Mouse (Mus musculus) spleen, adult 2 months (tissue): ENCODE data around the gene Tanc1. TPM values are rescaled to one million over a fixed set of nuclear protein-coding genes. Genes with fewer than 3 reads are reported as not detected.

Source experiments
- DNase-seq, 2 experiments: peaks; one replicate each; pipeline versions ENCODE4 v3.0.0 to v3.0.0-alpha.2; 2012 to 2021; ENCODE audit warnings: low spot score in 2 of 2, low read depth in 1 of 2
- H3K27ac ChIP-seq: fragments of 200-500 bp; 2 replicates; pipeline ENCODE4 v1.5.1; 2012; ENCODE audit warnings: low read length, inconsistent platforms; ENCODE audit not compliant: insufficient read depth
- H3K27me3 ChIP-seq: fragments of 200-500 bp; 2 replicates; pipeline ENCODE4 v1.6.1; 2012; ENCODE audit warnings: mild to moderate bottlenecking, moderate library complexity, low read length, inconsistent platforms; ENCODE audit not compliant: control insufficient read depth, insufficient read depth
- H3K36me3 ChIP-seq: fragments of 200-500 bp; 2 replicates; pipeline ENCODE4 v1.6.1; 2012; ENCODE audit warnings: mild to moderate bottlenecking, low read length, inconsistent platforms; ENCODE audit not compliant: control insufficient read depth, insufficient read depth
- H3K4me1 ChIP-seq: fragments of 200-500 bp; 2 replicates; pipeline ENCODE4 v1.6.1; 2011; ENCODE audit warnings: inconsistent platforms; ENCODE audit not compliant: control insufficient read depth, insufficient read depth, insufficient read length
- H3K4me3 ChIP-seq: fragments of 200-500 bp; 2 replicates; pipeline ENCODE4 v1.5.1; 2011; ENCODE audit warnings: mild to moderate bottlenecking, inconsistent platforms; ENCODE audit not compliant: insufficient read depth, insufficient read length; ENCODE audit errors: extremely low read depth
- CTCF ChIP-seq: fragments of 200-500 bp; IDR thresholded peaks from 2 replicates; pipeline ENCODE4 v1.5.1; 2011; ENCODE audit warnings: mild to moderate bottlenecking, inconsistent platforms; ENCODE audit not compliant: insufficient read depth, insufficient read length, insufficient replicate concordance; ENCODE audit errors: extremely low read depth
- POLR2A ChIP-seq: fragments of 200-500 bp; IDR thresholded peaks from 2 replicates; pipeline ENCODE4 v1.6.1; 2011; ENCODE audit warnings: low read depth, low read length, inconsistent platforms
- WGBS: fragments of 180-500 bp; shearing (Covaris S2); methylation state at CpG from one replicate; pipeline ENCODE4 v1.1.7; 2018; 5-methylcytosine and 5-hydroxymethylcytosine counted together
- polyA plus RNA-seq: library from polyadenylated mRNA; depleted of rRNA; stranded (reverse); fragments of >200 nt; gene quantifications from 2 replicates; pipeline ENCODE4 v1.2.3, GENCODE M21; 2012

Tanc1 gene
- polyA plus RNA-seq, 1 experiment: 5.5 TPM

- Histone ChIP-seq H3K27ac (no peak overlapping the region), H3K36me3 (no peaks in the 10 kb centered on the region), H3K4me3 (no peak overlapping the region), H3K27me3 (no peaks in the 10 kb centered on the region), H3K4me1 (peaks cover 10% of the 10 kb centered on the region; the same call in 1 of the 2 replicates)
- WGBS: 68% methylated on average over 5 of the region's 5 CpGs
- no peak for DNase-seq
- TF ChIP-seq POLR2A: no peak
- no peak for TF ChIP-seq CTCF
Observed at GRCm38 (mm10) chr2:59623858-59624257, 12.0 kb downstream of the Tanc1 start.

GRCm38 (mm10) chr2:59625416-59625815 lies 13.6 kb downstream of the Tanc1 start:
- TF ChIP-seq POLR2A (no peak), CTCF (no peak)
- Histone ChIP-seq H3K27me3 (no peaks in the 10 kb centered on the region), H3K4me1 (peaks cover 16% of the 10 kb centered on the region; the same call in 1 of the 2 replicates), H3K4me3 (no peak overlapping the region), H3K36me3 (no peaks in the 10 kb centered on the region), H3K27ac (no peak overlapping the region)
- WGBS: 91% methylated on average over 2 of the region's 2 CpGs
- no peak for DNase-seq

DNA sequence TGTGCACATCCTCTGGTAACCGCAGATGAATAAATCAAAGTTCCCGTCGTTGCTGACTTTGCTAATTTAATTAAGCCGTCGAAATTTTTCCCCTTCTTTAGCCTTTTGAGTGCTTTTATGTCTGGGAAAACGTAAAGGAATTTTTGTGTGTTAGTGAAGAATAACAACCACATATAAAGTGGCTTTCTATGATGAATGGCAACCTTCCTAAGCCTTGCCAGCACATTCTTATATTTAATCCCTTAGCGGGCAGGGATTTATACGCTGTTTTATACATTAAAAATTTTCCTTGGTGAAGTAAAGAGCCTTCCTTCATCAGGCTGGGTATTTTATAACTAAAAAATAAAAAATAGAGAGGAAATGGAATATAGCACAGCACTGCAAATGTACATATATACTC lies 14.1 kb downstream of the Tanc1 start:
- no peak overlapping the region for H3K27ac ChIP-seq
- no peak overlapping the region for H3K4me3 ChIP-seq
- H3K36me3 ChIP-seq: no peaks in the 10 kb centered on the region
- no peak for DNase-seq
- H3K4me1 ChIP-seq: peaks cover 16% of the 10 kb centered on the region; the same call in 1 of the 2 replicates
- 75% methylated on average over 8 of the region's 8 CpGs for WGBS
- H3K27me3 ChIP-seq: no peaks in the 10 kb centered on the region
- TF ChIP-seq POLR2A: no peak
- no peak for TF ChIP-seq CTCF

DNA sequence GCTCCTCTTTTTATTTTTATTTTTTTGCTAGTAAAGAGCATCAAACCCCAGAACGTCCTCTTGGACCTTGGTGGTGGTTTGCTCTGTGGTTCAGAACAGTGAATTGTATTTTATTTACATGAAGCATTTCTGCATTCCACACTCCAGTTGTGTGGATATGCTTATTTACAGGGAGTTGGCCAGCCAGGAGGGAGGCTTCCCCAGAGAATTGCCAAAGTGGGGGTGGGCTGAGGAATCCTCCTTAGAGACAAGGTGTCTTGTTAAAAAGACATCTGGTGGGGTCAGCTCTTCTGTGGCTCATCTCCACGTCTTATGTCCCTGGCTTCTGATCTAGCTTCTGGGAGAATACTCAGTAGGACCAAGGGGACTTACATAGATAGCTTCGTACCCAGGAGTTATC lies 14.6 kb downstream of the Tanc1 start:
- no peak for DNase-seq
- WGBS: 88% methylated on average over 3 of the region's 3 CpGs
- no peak overlapping the region for H3K4me3 ChIP-seq
- peaks cover 19% of the 10 kb centered on the region; the same call in 1 of the 2 replicates for H3K4me1 ChIP-seq
- no peak overlapping the region for H3K27ac ChIP-seq
- no peak for TF ChIP-seq POLR2A
- no peak for TF ChIP-seq CTCF
- H3K27me3 ChIP-seq: no peaks in the 10 kb centered on the region
- H3K36me3 ChIP-seq: no peaks in the 10 kb centered on the region

DNA sequence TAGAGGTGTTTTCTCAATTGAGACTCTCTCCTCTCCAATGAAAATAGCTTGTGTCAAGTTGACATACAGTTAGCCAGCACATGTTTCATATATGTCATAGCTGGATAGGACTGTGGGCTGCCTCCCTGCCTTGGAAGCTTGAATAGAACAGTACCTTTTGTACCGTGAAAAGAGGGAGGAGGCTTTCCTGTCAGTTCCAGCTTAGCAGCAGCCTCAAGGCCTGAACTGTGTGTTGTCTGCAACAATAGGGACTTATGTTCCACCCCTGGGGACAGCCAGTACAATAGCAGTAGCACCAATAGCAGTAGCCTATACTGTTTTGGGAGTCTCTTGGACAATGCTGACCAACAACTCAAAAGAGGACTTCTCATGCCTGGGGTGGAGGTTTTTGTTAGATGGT lies 15.7 kb downstream of the Tanc1 start:
- Histone ChIP-seq H3K36me3 (no peaks in the 10 kb centered on the region), H3K27me3 (no peaks in the 10 kb centered on the region), H3K27ac (no peak overlapping the region), H3K4me1 (peaks cover 21% of the 10 kb centered on the region; the same call in 1 of the 2 replicates), H3K4me3 (no peak overlapping the region)
- TF ChIP-seq CTCF (no peak), POLR2A (no peak)
- DNase-seq: no peak
- 52% methylated on average over 1 of the region's 1 CpGs for WGBS

- peaks cover 21% of the 10 kb centered on the region; the same call in 1 of the 2 replicates for H3K4me1 ChIP-seq
- H3K27ac ChIP-seq: no peak overlapping the region
- DNase-seq: no peak
- no peak overlapping the region for H3K4me3 ChIP-seq
- H3K36me3 ChIP-seq: no peaks in the 10 kb centered on the region
- TF ChIP-seq CTCF (no peak), POLR2A (no peak)
- H3K27me3 ChIP-seq: no peaks in the 10 kb centered on the region
- WGBS: 74% methylated on average over 17 of the region's 17 CpGs
Observed at GRCm38 (mm10) chr2:59628057-59628901, 16.4 kb downstream of the Tanc1 start.

GRCm38 (mm10) chr2:59629829-59630228 lies 18.0 kb downstream of the Tanc1 start:
- no peak overlapping the region for H3K27ac ChIP-seq
- no peaks in the 10 kb centered on the region for H3K36me3 ChIP-seq
- DNase-seq: peak in 1 of 2 experiments; percentile 25
- TF ChIP-seq CTCF (no peak), POLR2A (no peak)
- no peaks in the 10 kb centered on the region for H3K27me3 ChIP-seq
- 32% methylated on average over 4 of the region's 4 CpGs for WGBS
- peaks cover 21% of the 10 kb centered on the region; the same call in 1 of the 2 replicates for H3K4me1 ChIP-seq
- no peak overlapping the region for H3K4me3 ChIP-seq
